Mouse (Mus musculus): ENCODE measurements around the gene Tns3.
A peak's percentile ranks its signal among the peaks of the same experiment; 100 is the strongest.

Gene Tns3

GRCm38 (mm10) chr11:8664393-8664743, at the start of gene Tns3:
Tns3 (minus strand) TSS chr11:8664535.
- peak in 1 of 2 experiments; percentile 19 for DNase-seq

- DNase-seq: no peak
These were observed 42.1 kb upstream of the Tns3 start for GRCm38 (mm10) chr11:8706246-8707041.

- no peak for DNase-seq
These were observed 40.8 kb upstream of the Tns3 start for GRCm38 (mm10) chr11:8705156-8705555.

GRCm38 (mm10) chr11:8703876-8704275, 39.5 kb upstream of the Tns3 start:
- no peak for DNase-seq

- DNase-seq: no peak
These were observed 38.2 kb upstream of the Tns3 start for GRCm38 (mm10) chr11:8702532-8702886.

GRCm38 (mm10) chr11:8701845-8702531, 37.7 kb upstream of the Tns3 start:
- DNase-seq: no peak

GRCm38 (mm10) chr11:8701400-8701799, 37.1 kb upstream of the Tns3 start:
- no peak for DNase-seq

- peak; percentile 66 to 80 for DNase-seq
These were observed 36.4 kb upstream of the Tns3 start for GRCm38 (mm10) chr11:8700641-8701221.

- DNase-seq: no peak
These were observed 35.4 kb upstream of the Tns3 start for GRCm38 (mm10) chr11:8699777-8700176.

GRCm38 (mm10) chr11:8697670-8698069, 33.3 kb upstream of the Tns3 start:
- no peak for DNase-seq

GRCm38 (mm10) chr11:8694096-8694495, 29.8 kb upstream of the Tns3 start:
- DNase-seq: no peak

GRCm38 (mm10) chr11:8692536-8693471, 28.5 kb upstream of the Tns3 start:
- no peak for DNase-seq

GRCm38 (mm10) chr11:8692162-8692535, 27.8 kb upstream of the Tns3 start:
- DNase-seq: no peak

- no peak for DNase-seq
These were observed 27.3 kb upstream of the Tns3 start for GRCm38 (mm10) chr11:8691605-8692004.

- DNase-seq: no peak
These were observed 26.3 kb upstream of the Tns3 start for GRCm38 (mm10) chr11:8690633-8691032.

GRCm38 (mm10) chr11:8689515-8689914, 25.2 kb upstream of the Tns3 start:
- peak; percentile 21 to 46 for DNase-seq

GRCm38 (mm10) chr11:8688907-8689306, 24.6 kb upstream of the Tns3 start:
- DNase-seq: no peak

- no peak for DNase-seq
These were observed 22.2 kb upstream of the Tns3 start for GRCm38 (mm10) chr11:8686501-8686900.

- DNase-seq: no peak
These were observed 21.7 kb upstream of the Tns3 start for GRCm38 (mm10) chr11:8686061-8686460.

- DNase-seq: no peak
These were observed 20.9 kb upstream of the Tns3 start for GRCm38 (mm10) chr11:8685195-8685594.

- DNase-seq: peak; percentile 41 to 63
These were observed 19.9 kb upstream of the Tns3 start for GRCm38 (mm10) chr11:8684262-8684661.

GRCm38 (mm10) chr11:8681356-8681755, 17.0 kb upstream of the Tns3 start:
- no peak for DNase-seq

- DNase-seq: no peak
These were observed 16.3 kb upstream of the Tns3 start for GRCm38 (mm10) chr11:8680650-8681049.
